22 mouse cellular contexts compared by ENCODE assay signal in the genomic region with DNA sequence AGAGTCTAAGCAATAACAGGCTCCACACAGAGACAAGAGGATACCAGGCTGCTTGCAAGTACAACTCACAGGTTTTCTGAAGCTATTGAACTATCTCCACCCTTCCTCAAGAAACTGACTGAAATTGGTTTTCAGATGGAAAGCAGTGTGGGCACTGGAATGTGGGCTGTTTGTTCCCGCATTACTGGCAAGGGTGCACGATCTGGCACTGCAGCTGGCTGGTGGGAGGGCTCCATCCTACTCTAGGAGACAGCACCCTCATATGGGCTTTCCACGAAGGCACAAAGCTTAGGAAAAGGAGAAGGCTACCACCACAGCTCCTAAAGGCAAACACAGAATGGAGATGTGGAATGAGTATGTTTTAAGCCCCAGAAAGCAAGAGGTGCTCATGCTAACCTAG. TPM values are rescaled to one million over a fixed set of nuclear protein-coding genes. Genes with fewer than 3 reads are reported as not detected.
DNase-seq lines count a peak whose midpoint lies in the region; ATAC-seq and TF ChIP-seq lines count a peak whose summit lies in the region.
"Had no signal": no experiment of that assay in that cellular context is flagged by ENCODE, and none has a peak within 500 bp of the region (broad histone marks: within the 10 kb centered on the region; RNA-seq: fewer than 3 reads in every experiment).

No protein-coding gene starts in this region.

- H3K9me3 ChIP-seq in midbrain, embryonic 15.5 days: no peaks in the 10 kb centered on the region
- H3K9me3 ChIP-seq: embryonic facial prominence, embryonic 13.5 days; limb, embryonic 12.5 days; liver, embryonic 15.5 days; midbrain, embryonic 10.5 days; stomach, embryonic 15.5 days had no signal

- intact Hi-C loops in heart, postnatal 25 days (cut with DNase I): no loop called here
- intact Hi-C loops in left cerebral cortex, adult 2 months (cut with DNase I): loop anchor here (2.0 to 10.0 kb wide), 2 partner anchors 85 to 205 kb away; a partner anchor contains a TSS

- no peak overlapping the region for H3K9ac ChIP-seq in midbrain, embryonic 15.5 days
- H3K9ac ChIP-seq: embryonic facial prominence, embryonic 13.5 days; hindbrain, embryonic 14.5 days; limb, embryonic 12.5 days; liver, embryonic 15.5 days; stomach, embryonic 15.5 days had no signal

- H3K4me3 ChIP-seq in left cerebral cortex, adult 2 months: peak overlapping the region; percentile 69
- no peak overlapping the region for H3K4me3 ChIP-seq in midbrain, embryonic 15.5 days
- H3K4me3 ChIP-seq: embryonic facial prominence, embryonic 13.5 days; heart, adult 2 months; limb, embryonic 12.5 days; liver, embryonic 15.5 days; midbrain, embryonic 10.5 days; myocyte; stomach, embryonic 15.5 days had no signal

- peak; percentile 80 for DNase-seq in heart, adult 11 months
- DNase-seq in heart, postnatal 25 days (ENCODE audit: low spot score): no peak
- peak; percentile 89 to 96 for DNase-seq in layer of hippocampus, adult 18-20 months (ENCODE audit: low spot score in 2 of 2)
- peak; percentile 56 to 69 for DNase-seq in left cerebral cortex, adult 2 months (ENCODE audit: extremely low spot score in 1 of 2, low spot score in 2 of 2)
- peak; percentile 79 to 84 for DNase-seq in right cerebral cortex, postnatal 36 days (ENCODE audit: low spot score in 2 of 2)
- DNase-seq in retina, postnatal 1 day: no peak
- DNase-seq in T-cell, adult 2 months (ENCODE audit: low spot score): no peak
- DNase-seq: cerebellum, adult 11-12 months; heart, adult 2 months; kidney, postnatal 10 days; lung, postnatal 36 days; thymus, postnatal 25 days had no signal

- TF ChIP-seq CTCF in left cerebral cortex, adult 2 months (IDR thresholded peaks at IDR 0.05): no peak; the same call in none of the 2 replicates

- H3K27ac ChIP-seq in left cerebral cortex, adult 2 months: peak overlapping the region; percentile 76
- no peak overlapping the region for H3K27ac ChIP-seq in midbrain, embryonic 15.5 days
- H3K27ac ChIP-seq: embryonic facial prominence, embryonic 13.5 days; heart, adult 2 months; hindbrain, embryonic 14.5 days; limb, embryonic 12.5 days; liver, embryonic 15.5 days; midbrain, embryonic 10.5 days; stomach, embryonic 15.5 days had no signal

- H3K36me3 ChIP-seq in midbrain, embryonic 15.5 days (replicated peaks): no peaks in the 10 kb centered on the region
- H3K36me3 ChIP-seq: embryonic facial prominence, embryonic 13.5 days; limb, embryonic 12.5 days; liver, embryonic 15.5 days; midbrain, embryonic 10.5 days; stomach, embryonic 15.5 days had no signal

- ATAC-seq in midbrain, embryonic 15.5 days (replicated peaks): no peak
- ATAC-seq: intestine, embryonic 16.5 days; Patski had no signal

- H3K4me2 ChIP-seq in midbrain, embryonic 15.5 days: no peak overlapping the region
- H3K4me2 ChIP-seq: embryonic facial prominence, embryonic 13.5 days; hindbrain, embryonic 14.5 days; limb, embryonic 12.5 days; liver, embryonic 15.5 days; stomach, embryonic 15.5 days had no signal

- 71% methylated on average over 3 of the region's 3 CpGs for WGBS in midbrain, embryonic 15.5 days

- H3K27me3 ChIP-seq in midbrain, embryonic 15.5 days (replicated peaks): no peaks in the 10 kb centered on the region
- H3K27me3 ChIP-seq: Patski had no signal

- peaks cover 12% of the 10 kb centered on the region for H3K4me1 ChIP-seq in midbrain, embryonic 15.5 days
- H3K4me1 ChIP-seq: liver, embryonic 15.5 days had no signal

RNA-seq across cellular contexts. Expression of a gene that starts 24.7 kb away (rescaled TPM):
- 100 to 1,000 TPM; 798 to 858 TPM for total RNA-seq in heart, postnatal 25 days (2021)
- 100 to 1,000 TPM; 601 to 632 TPM for total RNA-seq in layer of hippocampus, adult 18-20 months (2021)
- 100 to 1,000 TPM; 491 to 498 TPM for total RNA-seq in left cerebral cortex, adult 2 months (2021)
- 648 and 653 TPM in 2 replicates for polyA plus RNA-seq in midbrain, embryonic 15.5 days (2015; fragmentation: Nextera tagmentation; extraction: Ambion mirVana)

Comparison
In these comparisons a context has a peak if more than half of its experiments do, and no peak if none do; other contexts are left out.
1. DNase-seq: peak in heart, adult 11 months (single experiment), layer of hippocampus, adult 18-20 months (2 of 2), left cerebral cortex, adult 2 months (2 of 2) and right cerebral cortex, postnatal 36 days (2 of 2); none in heart, postnatal 25 days (single experiment), retina, postnatal 1 day (single experiment) and T-cell, adult 2 months (single experiment).